Mouse (Mus musculus): ENCODE measurements at regions not wholly inside any gene's neighbourhood (a gene's known extent, or its start where the extent isn't known, plus 50 kb on each side); places are given as distances from the start of the nearest gene placed in this dataset.

GRCm38 (mm10) chr17:48615248-48615647 lies 160.5 kb downstream of the Unc5cl start:
- ATAC-seq (replicated peaks; ENCODE audit: low FRiP score), result no peak
- 0 out of 2 replicates have a peak, but pooled peaks cover 3% of the 10 kb centered on the region for H3K9me3 ChIP-seq (replicated peaks)
- H3K4me2 ChIP-seq, result no peak overlapping the region
- no peak overlapping the region for H3K9ac ChIP-seq
- H3K4me3 ChIP-seq (replicated peaks), result no peak overlapping the region
- no peaks in the 10 kb centered on the region for H3K36me3 ChIP-seq
- H3K4me1 ChIP-seq, result 0 out of 2 replicates have a peak, but pooled peaks cover 2% of the 10 kb centered on the region
- H3K27ac ChIP-seq, result no peak overlapping the region
- no peaks in the 10 kb centered on the region for H3K27me3 ChIP-seq
- WGBS, result 42% methylated on average over 3 of the region's 3 CpGs

DNA sequence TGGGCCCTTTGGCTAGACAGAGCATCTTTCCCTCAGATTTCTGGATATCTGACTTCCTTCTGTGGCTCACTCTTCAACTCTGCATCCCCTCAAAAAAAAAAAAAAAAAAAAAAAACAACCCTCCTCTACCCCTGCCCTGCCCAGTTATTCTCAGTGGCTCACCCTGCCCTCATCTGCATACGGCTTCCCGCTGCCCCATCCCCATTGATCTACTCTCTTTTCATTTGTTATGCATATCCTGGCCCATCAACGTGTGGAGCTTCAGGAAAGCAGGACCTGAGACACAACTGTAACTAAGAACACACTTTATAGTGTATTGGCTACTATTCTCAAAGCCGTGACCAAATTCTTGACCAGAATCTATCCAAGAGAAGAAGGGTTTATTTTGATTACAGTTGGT lies 161.5 kb downstream of the Unc5cl start:
- H3K4me2 ChIP-seq, result no peak overlapping the region
- WGBS, result 41% methylated on average over 4 of the region's 4 CpGs
- H3K27me3 ChIP-seq, result no peaks in the 10 kb centered on the region
- no peak overlapping the region for H3K9ac ChIP-seq
- no peaks in the 10 kb centered on the region for H3K36me3 ChIP-seq
- 0 out of 2 replicates have a peak, but pooled peaks cover 3% of the 10 kb centered on the region for H3K9me3 ChIP-seq (replicated peaks)
- no peak for ATAC-seq (replicated peaks; ENCODE audit: low FRiP score)
- 0 out of 2 replicates have a peak, but pooled peaks cover 2% of the 10 kb centered on the region for H3K4me1 ChIP-seq
- H3K27ac ChIP-seq, result no peak overlapping the region
- H3K4me3 ChIP-seq (replicated peaks), result no peak overlapping the region

DNA sequence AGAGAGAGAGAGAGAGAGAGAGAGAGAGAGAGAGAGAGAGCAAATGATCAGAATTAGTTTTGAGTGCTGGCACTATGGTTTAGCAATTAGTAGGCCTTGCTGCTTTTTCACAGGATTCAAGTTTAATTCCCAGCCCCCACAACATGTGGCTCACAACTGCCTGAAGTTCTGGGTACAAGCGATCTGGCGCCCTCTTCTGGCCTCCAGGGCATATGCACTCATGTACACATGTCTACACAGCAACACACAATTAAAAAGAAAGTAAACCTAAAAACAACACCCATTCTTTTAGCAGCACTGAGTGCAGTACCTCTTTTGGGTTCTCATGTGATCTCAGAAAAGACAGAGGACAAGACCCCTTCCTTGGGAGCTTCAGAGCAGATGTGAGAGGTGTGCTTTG lies 166.2 kb downstream of the Unc5cl start:
- WGBS, result 71% methylated on average over 2 of the region's 2 CpGs
- Histone ChIP-seq H3K9me3 (replicated peaks) (no peaks in the 10 kb centered on the region), H3K4me1 (peaks cover 6% of the 10 kb centered on the region; the same call in 1 of the 2 replicates), H3K9ac (no peak overlapping the region), H3K4me2 (no peak overlapping the region), H3K27ac (no peak overlapping the region), H3K36me3 (no peaks in the 10 kb centered on the region), H3K4me3 (replicated peaks) (no peak overlapping the region), H3K27me3 (no peaks in the 10 kb centered on the region)
- no peak for ATAC-seq (replicated peaks; ENCODE audit: low FRiP score)

GRCm38 (mm10) chr17:48621676-48622075 lies 167.0 kb downstream of the Unc5cl start:
- no peak for ATAC-seq (replicated peaks; ENCODE audit: low FRiP score)
- 93% methylated on average over 11 of the region's 11 CpGs for WGBS
- H3K9me3 ChIP-seq (replicated peaks), result no peaks in the 10 kb centered on the region
- no peaks in the 10 kb centered on the region for H3K27me3 ChIP-seq
- peaks cover 6% of the 10 kb centered on the region; the same call in 1 of the 2 replicates for H3K4me1 ChIP-seq
- no peak overlapping the region for H3K9ac ChIP-seq
- H3K4me3 ChIP-seq (replicated peaks), result no peak overlapping the region
- H3K27ac ChIP-seq, result no peak overlapping the region
- H3K4me2 ChIP-seq, result no peak overlapping the region
- no peaks in the 10 kb centered on the region for H3K36me3 ChIP-seq

DNA sequence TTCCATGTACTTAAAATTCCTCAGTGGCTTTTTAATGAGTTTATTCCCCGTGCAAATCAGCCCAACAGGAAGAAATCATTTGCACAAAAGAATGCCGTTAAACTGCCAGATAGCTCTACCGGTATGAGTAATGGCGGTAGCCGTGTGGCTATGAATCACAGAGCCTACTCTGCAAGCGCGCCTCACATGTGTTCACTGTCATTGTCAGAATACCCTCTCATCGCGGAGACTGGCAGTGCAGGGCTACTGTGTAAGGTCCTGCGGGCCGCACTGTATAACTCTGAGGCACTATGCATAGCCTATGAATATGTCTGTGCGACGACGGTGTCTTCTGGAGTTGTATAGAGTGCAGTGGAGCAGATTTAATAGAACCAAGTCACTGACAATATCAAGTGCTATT lies 170.2 kb downstream of the Unc5cl start:
- no peak for ATAC-seq (replicated peaks; ENCODE audit: low FRiP score)

GRCm38 (mm10) chr17:48625971-48626370 lies 171.3 kb downstream of the Unc5cl start:
- Histone ChIP-seq H3K4me3 (replicated peaks) (no peak overlapping the region), H3K27me3 (no peaks in the 10 kb centered on the region), H3K9me3 (replicated peaks) (no peaks in the 10 kb centered on the region), H3K36me3 (no peaks in the 10 kb centered on the region), H3K9ac (no peak overlapping the region), H3K27ac (no peak overlapping the region), H3K4me1 (peaks cover 6% of the 10 kb centered on the region; the same call in 1 of the 2 replicates), H3K4me2 (no peak overlapping the region)
- ATAC-seq (replicated peaks; ENCODE audit: low FRiP score), result no peak
- 77% methylated on average over 6 of the region's 6 CpGs for WGBS

More for the DNA sequence above, 170.2 kb downstream of the Unc5cl start:
- Histone ChIP-seq H3K4me3 (replicated peaks) (no peak overlapping the region), H3K4me1 (peaks cover 6% of the 10 kb centered on the region; the same call in 1 of the 2 replicates), H3K9ac (no peak overlapping the region), H3K27ac (no peak overlapping the region), H3K36me3 (no peaks in the 10 kb centered on the region), H3K27me3 (no peaks in the 10 kb centered on the region), H3K4me2 (no peak overlapping the region), H3K9me3 (replicated peaks) (no peaks in the 10 kb centered on the region)
- 70% methylated on average over 14 of the region's 14 CpGs for WGBS

GRCm38 (mm10) chr17:48639611-48640010 lies 184.9 kb downstream of the Unc5cl start:
- ATAC-seq (replicated peaks; ENCODE audit: low FRiP score), result no peak
- H3K9me3 ChIP-seq (replicated peaks), result no peaks in the 10 kb centered on the region
- H3K36me3 ChIP-seq, result no peaks in the 10 kb centered on the region
- no peak overlapping the region for H3K4me2 ChIP-seq
- H3K9ac ChIP-seq, result no peak overlapping the region
- 88% methylated on average over 12 of the region's 12 CpGs for WGBS
- no peak overlapping the region for H3K27ac ChIP-seq
- no peaks in the 10 kb centered on the region for H3K27me3 ChIP-seq
- no peak overlapping the region for H3K4me3 ChIP-seq (replicated peaks)
- H3K4me1 ChIP-seq, result peaks cover 9% of the 10 kb centered on the region

DNA sequence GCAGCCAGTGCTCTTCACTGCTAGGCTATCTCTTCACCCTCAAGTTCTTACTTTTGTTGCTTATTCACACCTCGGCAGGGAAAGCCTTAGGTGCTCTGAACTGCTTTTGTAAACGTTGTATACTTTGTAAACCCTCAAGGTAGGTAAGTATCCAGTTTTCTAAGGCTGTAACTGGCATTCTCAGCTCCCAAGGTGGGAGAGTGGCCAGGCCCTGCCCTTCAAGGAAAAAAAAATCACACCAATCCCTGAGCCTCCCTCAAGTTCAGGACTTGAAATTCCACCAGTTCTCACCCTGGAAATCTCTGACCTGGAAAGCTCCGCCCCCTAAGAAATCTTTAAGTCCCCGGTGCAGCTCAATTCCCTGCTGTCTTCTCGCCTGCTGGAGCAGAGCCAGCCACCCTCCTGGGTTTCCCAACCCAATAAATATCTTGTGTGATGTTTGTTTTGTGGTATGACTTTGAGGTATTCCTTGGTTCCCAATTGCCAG lies 188.9 kb downstream of the Unc5cl start:
- Histone ChIP-seq H3K9me3 (replicated peaks) (no peaks in the 10 kb centered on the region), H3K4me3 (replicated peaks) (no peak overlapping the region), H3K27me3 (no peaks in the 10 kb centered on the region), H3K27ac (no peak overlapping the region), H3K36me3 (no peaks in the 10 kb centered on the region), H3K4me1 (peaks cover 13% of the 10 kb centered on the region), H3K4me2 (no peak overlapping the region), H3K9ac (no peak overlapping the region)
- WGBS, result 27% methylated on average over 5 of the region's 5 CpGs
- 0 out of 2 replicates have a peak, but pooled peaks have one; percentile 22 for ATAC-seq (replicated peaks; ENCODE audit: low FRiP score)

GRCm38 (mm10) chr17:48645056-48645455 lies 190.4 kb downstream of the Unc5cl start:
- peaks cover 13% of the 10 kb centered on the region for H3K4me1 ChIP-seq
- H3K4me3 ChIP-seq (replicated peaks), result no peak overlapping the region
- H3K27ac ChIP-seq, result no peak overlapping the region
- no peak for ATAC-seq (replicated peaks; ENCODE audit: low FRiP score)
- no peaks in the 10 kb centered on the region for H3K9me3 ChIP-seq (replicated peaks)
- 84% methylated on average over 1 of the region's 1 CpGs for WGBS
- H3K27me3 ChIP-seq, result no peaks in the 10 kb centered on the region
- H3K9ac ChIP-seq, result no peak overlapping the region
- H3K4me2 ChIP-seq, result no peak overlapping the region
- H3K36me3 ChIP-seq, result no peaks in the 10 kb centered on the region

DNA sequence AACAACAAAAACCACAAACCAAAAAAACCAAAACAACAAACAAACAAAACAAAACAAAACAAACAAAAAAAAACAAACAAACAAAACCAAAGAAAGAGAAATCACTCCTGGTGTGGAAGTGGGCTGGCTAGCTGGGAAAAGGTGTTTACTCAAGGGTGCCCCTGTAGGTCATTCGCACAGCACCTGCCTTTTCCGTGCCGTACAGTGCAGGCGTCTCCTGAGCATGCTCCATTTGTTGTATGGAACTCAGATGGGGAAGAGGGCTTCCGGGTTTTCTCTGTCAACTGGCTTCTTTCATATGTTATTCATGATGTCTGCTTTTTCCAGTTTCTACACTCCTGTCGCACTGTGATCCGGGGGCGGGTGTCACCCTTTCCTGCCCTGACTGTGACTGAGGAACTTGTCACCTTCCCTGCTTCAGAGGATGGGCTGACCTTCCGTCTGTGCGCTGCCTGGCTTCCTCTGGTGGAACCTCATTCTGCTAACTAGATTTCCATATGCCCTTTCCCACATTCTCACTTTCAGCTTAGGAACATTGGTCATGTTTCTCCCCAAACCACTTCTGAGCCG lies 192.0 kb downstream of the Unc5cl start:
- H3K4me2 ChIP-seq, result peak overlapping the region; percentile 42
- no peak overlapping the region for H3K9ac ChIP-seq
- no peaks in the 10 kb centered on the region for H3K27me3 ChIP-seq
- peak overlapping the region; percentile 16; the same call in 1 of the 2 replicates for H3K4me3 ChIP-seq (replicated peaks)
- no peaks in the 10 kb centered on the region for H3K36me3 ChIP-seq
- 52% methylated on average over 11 of the region's 11 CpGs for WGBS
- no peaks in the 10 kb centered on the region for H3K9me3 ChIP-seq (replicated peaks)
- no peak overlapping the region for H3K27ac ChIP-seq
- no peak for ATAC-seq (replicated peaks; ENCODE audit: low FRiP score)
- peaks cover 13% of the 10 kb centered on the region for H3K4me1 ChIP-seq

GRCm38 (mm10) chr17:48647431-48647830 lies 192.7 kb downstream of the Unc5cl start:
- no peaks in the 10 kb centered on the region for H3K9me3 ChIP-seq (replicated peaks)
- H3K4me3 ChIP-seq (replicated peaks), result peak overlapping the region; percentile 16; the same call in 1 of the 2 replicates
- no peak overlapping the region for H3K27ac ChIP-seq
- H3K36me3 ChIP-seq, result no peaks in the 10 kb centered on the region
- ATAC-seq (replicated peaks; ENCODE audit: low FRiP score), result peak; percentile 25; the same call in 1 of the 2 replicates
- H3K4me1 ChIP-seq, result peaks cover 13% of the 10 kb centered on the region
- H3K4me2 ChIP-seq, result peak overlapping the region; percentile 42
- 52% methylated on average over 14 of the region's 14 CpGs for WGBS
- no peaks in the 10 kb centered on the region for H3K27me3 ChIP-seq
- no peak overlapping the region for H3K9ac ChIP-seq

DNA sequence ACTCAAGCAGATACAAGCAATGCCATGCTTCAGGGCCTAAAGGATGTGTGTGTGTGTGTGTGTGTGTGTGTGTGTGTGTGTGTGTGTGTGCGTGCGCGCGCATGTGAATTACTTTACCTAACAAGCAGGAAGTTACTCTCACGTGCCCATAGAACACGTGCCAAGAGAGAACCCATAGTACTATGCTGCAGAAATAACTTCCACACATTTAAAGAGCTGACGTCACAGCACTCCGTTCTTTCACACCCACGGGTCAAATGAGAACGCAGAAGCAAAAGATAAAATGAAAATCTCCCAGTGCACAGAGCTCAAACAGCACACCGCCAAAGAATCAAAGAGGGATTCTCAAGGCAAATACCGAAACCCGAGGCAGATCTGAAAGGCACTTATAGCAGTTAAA lies 195.9 kb downstream of the Unc5cl start:
- H3K4me3 ChIP-seq (replicated peaks), result no peak overlapping the region
- no peaks in the 10 kb centered on the region for H3K9me3 ChIP-seq (replicated peaks)
- no peak for ATAC-seq (replicated peaks; ENCODE audit: low FRiP score)
- H3K36me3 ChIP-seq, result no peaks in the 10 kb centered on the region
- 0 out of 2 replicates have a peak, but pooled peaks cover 4% of the 10 kb centered on the region for H3K4me1 ChIP-seq
- no peaks in the 10 kb centered on the region for H3K27me3 ChIP-seq
- WGBS, result 80% methylated on average over 13 of the region's 13 CpGs
- no peak overlapping the region for H3K4me2 ChIP-seq
- no peak overlapping the region for H3K27ac ChIP-seq
- H3K9ac ChIP-seq, result no peak overlapping the region

- WGBS, result 80% methylated on average over 3 of the region's 3 CpGs
- H3K9me3 ChIP-seq (replicated peaks), result no peaks in the 10 kb centered on the region
- H3K27me3 ChIP-seq, result no peaks in the 10 kb centered on the region
- ATAC-seq (replicated peaks; ENCODE audit: low FRiP score), result no peak
- H3K4me3 ChIP-seq (replicated peaks), result no peak overlapping the region
- no peak overlapping the region for H3K4me2 ChIP-seq
- H3K36me3 ChIP-seq, result no peaks in the 10 kb centered on the region
- H3K9ac ChIP-seq, result no peak overlapping the region
- no peaks in the 10 kb centered on the region for H3K4me1 ChIP-seq
- H3K27ac ChIP-seq, result no peak overlapping the region
These were observed 218.0 kb downstream of the Unc5cl start for GRCm38 (mm10) chr17:48672749-48673148.
